Mouse (Mus musculus) left cerebral cortex, adult 18-20 months (tissue): Measurements from ENCODE around the gene Morc3. TPM values are rescaled to one million over a fixed set of nuclear protein-coding genes. Genes with fewer than 3 reads are reported as not detected.
"Not testable (repeated sequence)": the region's sequence is repeated elsewhere in the genome, so short reads cannot be mapped to it uniquely, and the experiment has no call there.

ENCODE experiments used
- DNase-seq, 2 experiments: peaks; one replicate each; pipeline ENCODE4 v3.0.0; 2021 to 2022; ENCODE audit warnings: low spot score in 2 of 2, mixed read lengths in 1 of 2
- total RNA-seq, 2 experiments: library from RNA; stranded (reverse); gene quantifications; 2 replicates each; pipeline ENCODE4 v1.2.3; 2021

Gene Morc3
- total RNA-seq, 2 experiments from 2014 or later: 32.9 to 38.7 TPM

DNA sequence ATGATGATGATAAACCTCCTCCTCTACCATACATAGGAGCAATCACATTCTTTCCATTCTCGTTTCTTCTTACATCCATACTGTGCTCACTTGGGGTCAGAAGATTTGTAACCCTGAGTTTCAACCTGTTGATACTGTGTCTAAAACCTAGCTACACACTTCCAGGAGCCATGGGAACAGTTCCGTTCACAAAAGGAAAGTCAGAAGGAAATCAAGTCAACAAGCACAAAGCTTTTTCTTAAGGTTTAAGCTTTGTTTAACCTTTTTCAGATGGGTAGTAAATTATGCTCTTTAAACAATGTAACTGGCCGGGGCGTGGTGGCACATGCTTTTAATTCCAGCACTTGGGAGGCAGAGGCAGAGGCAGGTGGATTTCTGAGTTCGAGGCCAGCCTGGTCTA lies 14.6 kb upstream of the Morc3 start:
- no peak for DNase-seq

DNA sequence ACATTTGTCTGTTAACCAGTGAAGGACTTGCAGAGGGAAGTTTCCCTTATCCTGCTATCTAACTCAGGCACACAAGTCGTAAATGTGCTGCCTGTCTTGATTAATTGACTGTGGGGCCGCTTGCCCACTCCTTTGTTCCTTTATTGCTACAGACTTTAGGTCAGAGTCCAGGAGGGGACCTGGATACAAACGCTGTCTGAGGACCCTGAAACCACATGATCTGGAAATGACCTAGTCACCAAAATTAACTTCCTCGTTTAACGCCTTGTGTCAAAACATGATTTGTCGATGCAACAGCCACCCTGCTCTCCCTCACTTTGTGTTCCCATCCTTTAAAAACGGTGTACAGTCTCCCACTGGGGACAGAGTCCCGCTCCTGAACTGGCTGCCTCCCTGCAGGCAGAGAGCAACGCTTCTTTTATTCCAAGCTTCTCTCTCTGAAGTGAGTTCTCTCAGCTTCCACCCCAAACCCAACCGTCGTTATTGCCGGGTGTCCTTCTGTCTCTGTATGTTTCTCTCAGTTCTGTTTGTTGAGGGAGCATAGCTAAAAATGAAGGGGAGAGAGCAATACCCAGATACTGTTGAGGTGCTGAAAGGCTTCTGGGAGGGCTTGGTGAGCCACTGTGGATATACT lies 13.1 kb upstream of the Morc3 start:
- DNase-seq: no peak

DNA sequence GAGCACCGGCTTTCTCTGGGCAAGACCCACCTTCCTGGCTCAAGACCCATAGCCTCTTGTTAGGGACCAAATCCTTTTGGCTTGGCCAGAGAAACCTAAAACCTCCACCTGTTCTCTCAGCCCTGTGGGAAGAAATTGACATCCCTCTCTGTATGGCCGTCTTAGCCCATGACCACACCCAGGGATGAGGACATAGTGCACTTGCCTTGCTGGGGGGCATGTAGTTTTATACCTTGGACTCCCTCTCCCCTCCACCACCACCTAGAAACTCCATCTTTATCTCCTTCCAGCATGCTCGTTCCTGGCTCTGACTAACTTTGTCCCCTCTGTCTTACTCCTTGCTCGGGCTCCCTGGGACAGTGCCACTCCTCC lies 12.6 kb upstream of the Morc3 start:
- no peak for DNase-seq

DNA sequence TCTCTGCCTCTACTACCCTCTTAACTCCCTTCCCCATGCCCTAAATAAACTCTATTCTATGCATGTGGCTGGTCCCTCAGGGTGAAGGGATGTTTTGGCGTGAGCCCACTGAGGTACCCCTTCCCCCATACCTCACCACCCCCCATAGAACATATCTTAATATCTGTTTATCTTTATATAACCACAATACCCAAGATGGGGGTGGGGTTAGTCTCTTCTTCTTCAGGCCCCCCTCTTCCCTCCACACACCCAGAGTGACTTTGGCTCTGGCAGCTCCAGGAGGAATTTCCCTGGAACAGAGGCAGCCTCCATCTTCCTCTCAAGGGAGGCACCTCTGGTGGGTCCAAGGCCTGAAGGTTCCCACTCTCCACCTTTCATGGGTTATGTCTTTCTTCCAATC lies 11.9 kb upstream of the Morc3 start:
- no peak for DNase-seq

DNA sequence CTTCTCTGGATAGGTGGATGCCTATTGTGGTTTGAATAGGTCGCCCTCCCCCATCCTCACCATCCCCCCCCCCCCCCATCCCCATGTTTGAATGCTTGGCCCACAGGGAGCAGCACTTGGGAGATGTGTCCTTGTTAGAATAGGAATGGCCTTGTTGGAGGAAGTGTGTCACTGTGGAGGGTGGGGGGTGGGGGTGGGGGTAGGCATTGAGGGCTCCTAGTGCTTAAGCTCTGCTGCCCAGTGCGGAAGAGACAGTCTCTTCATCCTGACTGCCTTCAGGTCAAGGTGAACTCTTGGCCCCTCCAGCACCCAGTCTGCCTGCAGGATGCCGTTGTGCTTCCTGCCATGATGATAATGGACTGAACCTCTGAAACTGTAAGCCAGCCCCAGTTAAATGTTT lies 10.2 kb upstream of the Morc3 start:
- DNase-seq: no peak

DNA sequence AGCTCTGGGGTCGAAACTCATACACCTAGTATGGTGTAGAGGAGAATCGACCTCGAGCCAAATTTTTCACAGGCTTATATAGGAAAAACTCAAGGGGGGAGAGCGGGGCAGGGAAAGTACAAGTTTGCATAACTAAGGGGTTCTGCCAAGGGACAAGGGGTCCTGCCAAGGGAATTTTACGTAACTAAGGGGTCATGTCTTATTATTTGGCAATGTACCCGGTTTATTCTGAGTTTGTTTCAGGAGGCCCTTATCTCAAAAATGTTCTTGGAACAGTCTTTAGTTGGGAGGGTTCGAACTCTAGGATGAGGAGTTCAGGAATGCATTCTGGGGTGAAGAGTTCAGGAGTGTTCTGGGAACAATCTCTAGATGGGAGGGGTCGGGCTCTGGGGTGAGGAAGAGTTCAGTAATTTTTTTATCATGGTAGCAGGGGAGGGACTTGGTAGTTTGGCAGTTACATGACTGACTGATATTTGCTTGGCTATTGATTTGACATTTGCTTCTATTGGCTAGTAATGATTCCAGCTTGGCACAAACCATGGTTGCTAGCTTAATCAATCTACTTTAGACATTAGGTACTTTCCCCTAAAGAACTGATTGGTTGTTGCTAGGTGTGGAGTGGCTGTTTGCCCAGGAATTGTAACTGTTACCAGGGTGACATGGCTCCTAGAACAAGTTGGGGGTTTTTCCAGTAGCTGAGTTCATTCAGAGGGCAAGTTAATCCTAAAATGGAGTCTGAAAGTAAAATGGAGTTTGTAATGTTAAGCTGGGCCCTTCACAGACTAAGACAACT lies 9.3 kb upstream of the Morc3 start:
- not testable (repeated sequence) for DNase-seq

DNA sequence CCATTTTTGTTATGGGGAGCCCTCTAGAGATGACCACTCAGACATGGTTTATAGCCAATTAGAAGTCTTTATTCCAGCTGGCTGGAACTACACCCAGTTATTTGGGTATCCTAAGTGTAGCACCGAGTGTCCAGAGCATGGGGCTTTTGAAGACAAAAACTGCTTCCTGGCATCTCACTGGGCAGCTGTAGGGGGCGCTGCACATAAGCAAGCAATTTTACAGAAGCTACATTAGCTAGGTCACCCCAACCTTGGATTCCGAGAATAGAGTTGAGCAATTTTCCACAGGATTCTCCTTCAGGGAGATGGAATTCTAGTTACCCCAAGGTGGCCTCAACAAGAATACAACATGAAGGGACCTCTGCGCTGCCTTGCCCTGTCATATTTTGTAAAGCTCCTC lies 7.1 kb upstream of the Morc3 start:
- no peak for DNase-seq

DNA sequence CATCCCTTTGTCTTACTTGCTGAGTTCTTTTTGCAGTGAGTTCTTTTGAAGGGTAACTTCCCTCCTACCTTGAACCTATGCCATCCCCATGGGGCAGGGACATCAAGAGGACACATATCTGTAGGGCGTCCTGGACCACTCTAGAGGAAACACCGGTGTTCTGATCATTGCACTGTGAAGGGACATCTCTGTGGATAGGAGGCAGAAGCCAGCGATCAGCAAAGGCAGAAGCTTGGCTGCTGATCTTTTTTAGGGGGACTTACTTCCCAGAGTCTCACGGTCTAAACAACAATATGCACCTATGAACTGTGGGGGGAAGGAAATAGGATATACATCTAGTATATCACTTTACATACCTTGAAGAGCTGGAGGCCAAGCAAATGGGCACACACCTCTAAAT lies 6.5 kb upstream of the Morc3 start:
- DNase-seq: no peak

DNA sequence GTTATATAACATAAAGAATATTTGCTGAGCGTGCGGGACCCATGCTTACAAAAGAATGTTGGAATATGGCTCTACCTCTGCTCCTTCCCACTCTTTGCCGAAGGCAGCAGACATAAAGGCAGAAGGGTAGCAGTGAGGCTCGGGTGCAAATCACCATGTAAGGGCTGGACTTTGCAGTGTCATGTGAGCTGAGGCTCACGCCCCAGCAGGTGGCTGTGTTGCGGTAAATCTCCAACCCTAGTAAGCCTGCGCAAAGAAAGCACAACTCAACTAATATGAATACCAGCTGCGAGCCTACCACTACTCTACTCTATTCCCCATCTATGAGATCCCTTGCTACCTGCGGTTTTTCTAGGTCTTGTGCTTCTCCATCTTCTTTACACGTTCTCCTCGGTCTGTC lies 5.9 kb upstream of the Morc3 start:
- DNase-seq: no peak

DNA sequence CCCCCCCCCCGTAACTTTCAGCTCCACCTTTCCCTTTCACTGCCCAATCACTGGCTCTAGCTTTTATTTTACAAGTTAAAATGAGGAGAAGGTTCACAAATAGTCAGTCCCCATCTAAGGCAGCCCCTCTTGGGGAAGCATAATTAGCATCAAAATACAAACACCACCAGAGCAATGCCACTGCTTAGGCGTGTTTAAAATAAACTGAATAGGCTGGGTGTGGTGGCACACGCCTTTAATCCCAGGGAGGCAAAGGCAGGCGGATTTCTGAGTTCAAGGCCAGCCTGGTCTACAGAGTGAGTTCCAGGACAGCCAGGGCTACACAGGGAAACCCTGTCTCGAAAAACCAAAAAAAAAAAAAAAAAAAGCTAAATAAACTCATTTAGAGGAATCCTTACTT lies 5.4 kb upstream of the Morc3 start:
- DNase-seq: not testable (repeated sequence)

DNA sequence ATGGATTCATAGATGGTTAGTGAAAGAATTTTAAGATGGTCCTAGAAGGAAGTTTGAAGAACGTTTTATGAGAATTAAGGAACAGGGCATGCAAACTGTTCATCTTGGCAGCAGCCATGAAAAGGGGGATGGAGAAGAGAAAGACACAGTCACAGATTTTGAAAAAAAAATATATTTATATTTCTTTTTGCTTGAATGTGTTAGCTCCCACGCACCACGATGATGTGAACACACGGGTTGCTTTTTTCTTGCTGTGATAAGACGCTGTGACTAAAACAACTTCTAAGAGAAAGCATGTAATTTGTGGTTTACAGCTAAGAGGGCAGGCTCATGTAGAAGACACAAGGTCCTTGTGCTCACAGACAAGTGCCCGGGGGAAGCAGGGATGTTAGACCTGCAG lies 5.0 kb upstream of the Morc3 start:
- DNase-seq: peak in 1 of 2 experiments; percentile 37

DNA sequence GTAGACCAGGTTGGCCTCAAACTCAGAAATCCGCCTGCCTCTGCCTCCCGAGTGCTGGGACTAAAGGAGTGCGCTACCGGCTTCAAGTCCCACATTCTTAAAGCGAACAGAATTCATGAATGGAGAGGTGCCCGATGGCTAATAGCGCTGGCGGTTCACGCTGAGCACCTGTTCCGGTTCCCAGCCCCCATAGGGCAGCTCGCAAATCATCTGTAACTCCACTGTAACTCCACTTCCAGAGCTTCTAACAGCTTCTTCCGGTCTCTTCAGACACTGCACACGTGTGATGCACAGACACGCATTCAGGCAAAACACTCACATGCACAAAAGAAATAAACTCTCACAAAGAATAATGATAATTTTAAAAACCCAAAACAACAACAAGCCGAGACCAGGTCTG lies 2.4 kb upstream of the Morc3 start:
- DNase-seq: no peak

DNA sequence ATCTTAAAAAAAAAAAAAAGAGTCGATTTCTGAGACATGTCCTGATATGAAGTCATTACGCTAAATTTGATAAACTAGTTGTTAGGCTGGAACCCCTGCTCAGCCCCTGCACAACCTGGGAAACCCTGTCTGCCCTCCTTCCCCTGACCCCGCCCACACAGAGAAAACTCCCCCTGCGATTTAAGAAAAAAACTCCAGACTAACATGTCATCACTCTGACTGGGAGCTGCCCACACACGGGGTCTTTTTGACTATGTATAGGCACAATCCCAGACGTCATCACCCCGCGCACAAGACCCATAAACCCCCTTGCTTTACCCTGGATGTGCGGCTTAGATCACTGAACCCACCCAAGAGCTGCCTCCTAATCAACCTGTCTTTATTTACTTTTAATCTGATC lies 1.9 kb upstream of the Morc3 start:
- no peak for DNase-seq

DNA sequence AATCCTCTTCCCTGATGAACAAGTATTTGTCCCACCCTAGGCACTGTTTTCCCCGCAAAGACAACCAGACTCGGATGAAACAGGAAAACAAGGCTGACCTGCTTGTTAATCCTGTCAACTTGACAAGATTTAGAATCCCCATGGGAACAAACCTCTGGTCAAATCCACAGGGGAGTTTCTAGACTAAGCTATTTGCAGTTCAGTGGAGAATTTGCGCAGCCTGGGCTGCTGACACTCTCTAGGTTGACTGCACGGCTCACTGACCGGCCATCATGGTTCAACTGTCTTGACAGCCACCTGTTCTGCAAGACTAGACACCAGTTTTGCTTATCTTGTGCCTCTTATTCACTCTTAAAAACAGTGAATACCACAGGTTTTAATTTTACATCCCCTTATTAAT lies 1.0 kb upstream of the Morc3 start:
- no peak for DNase-seq

DNA sequence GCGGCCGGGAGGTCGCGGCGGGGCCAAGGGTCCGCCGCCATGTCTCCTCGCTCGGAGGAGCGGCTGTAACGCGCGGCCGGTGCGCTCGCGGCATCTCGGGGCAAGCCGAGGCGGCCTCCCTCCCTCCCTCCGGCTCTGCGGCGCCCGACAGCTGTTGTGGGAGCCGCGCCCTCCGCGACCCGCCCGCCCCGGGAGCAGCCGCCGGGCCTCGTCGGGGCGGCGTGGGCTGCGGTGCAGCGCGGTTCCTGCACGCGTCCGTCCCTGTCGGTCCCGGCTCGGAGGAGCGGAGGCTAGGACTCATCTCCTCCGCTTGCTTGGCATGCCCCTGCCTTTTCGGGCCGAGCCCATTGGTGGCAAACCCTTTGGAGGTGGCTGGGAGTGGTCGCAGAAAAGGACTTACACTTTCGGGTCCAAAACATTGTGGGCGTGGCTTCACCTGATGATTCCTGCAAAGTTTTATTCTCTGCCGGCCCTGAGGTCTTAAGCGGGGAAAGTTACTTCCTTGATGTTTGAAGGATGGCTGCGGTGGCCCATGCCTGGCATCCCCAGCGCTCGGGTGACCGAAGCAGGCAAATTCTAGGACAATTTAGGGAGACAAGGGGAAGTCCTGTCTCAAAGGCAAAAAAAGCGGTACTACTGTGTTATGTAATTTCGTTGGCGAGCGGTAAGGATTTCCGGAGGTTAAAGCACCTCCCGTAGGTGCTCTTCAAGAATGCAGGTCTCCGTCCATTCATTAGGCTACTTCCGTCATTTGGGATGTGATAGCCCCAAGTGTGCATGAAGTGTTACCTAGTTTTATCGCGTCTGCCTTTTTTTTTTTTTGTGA lies 743 bp downstream of the Morc3 start:
- DNase-seq: peak in 1 of 2 experiments; percentile 17

DNA sequence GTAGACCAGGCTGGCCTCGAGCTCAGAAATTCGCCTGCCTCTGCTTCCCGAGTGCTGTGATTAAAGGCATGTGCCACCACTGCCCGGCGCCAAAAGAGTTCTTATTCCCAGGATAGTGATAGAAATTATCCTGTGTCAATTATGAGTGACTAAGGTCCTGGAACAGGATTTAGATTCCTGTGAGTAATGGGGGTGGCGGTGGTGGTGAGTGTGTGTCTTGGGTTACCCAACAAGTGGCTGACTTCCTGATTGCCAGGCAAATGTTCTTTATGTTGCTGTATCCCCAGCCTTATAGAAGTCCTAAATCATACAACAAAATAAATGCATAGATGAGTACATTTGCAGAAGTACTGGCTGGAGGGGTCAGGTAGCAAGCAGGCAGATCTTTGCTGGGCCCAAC lies 1.6 kb downstream of the Morc3 start:
- DNase-seq: no peak

DNA sequence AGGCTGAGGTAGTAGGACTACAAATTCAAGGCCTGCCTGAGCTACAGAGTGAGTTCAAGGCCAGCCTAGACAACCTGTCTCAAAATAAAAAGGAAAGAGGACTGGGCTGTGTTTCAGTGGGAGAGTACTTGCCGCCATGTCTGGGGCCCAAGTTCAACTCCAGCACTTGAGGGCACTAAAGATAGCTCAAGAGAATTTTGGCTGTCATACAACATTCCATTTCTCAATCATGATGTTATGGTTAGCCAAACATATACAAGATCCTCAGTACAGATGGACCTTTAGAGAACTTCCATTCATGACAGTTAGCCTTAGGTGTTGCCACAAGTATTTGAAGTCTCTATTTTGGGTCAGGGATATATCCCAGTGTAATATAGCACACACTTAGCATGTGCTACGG lies 2.2 kb downstream of the Morc3 start:
- no peak for DNase-seq

DNA sequence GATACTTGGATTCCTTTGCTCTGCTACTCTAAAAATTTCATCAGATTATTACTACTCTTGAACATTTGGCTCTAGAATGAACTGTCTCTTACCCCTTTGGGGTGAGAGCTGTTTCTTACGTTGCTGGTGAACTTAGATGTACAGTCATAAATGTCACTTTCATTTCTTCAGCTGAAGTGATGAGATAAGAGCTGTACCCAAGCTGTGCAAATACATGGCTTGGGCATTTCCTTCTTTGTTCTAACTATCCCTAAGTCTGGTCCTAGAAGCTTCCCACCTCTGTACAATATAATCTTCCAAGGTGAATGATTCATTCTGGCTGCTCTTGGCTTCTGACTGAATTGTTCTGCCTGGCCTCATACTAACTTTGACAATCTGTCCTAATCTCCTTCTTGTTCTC lies 7.1 kb downstream of the Morc3 start:
- no peak for DNase-seq

DNA sequence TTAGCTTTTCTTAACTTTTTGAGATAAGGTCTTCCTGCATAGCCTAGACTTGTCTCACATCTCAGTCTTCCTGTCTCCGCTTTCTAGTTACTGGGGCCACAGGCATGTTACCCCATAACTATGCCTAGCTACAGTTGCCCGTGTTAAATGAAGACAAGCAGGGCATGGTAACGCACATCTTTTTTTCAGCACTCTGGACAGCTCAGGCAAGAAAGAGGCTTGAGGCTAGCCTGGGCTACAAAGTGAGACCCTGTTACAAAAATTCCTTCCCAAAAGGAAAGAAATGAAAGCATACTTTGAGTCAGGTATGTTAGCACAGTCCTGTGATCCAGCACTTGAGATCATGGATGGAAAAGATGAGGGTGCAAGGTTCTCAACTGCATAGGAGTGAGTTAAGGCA lies 18.6 kb downstream of the Morc3 start:
- DNase-seq: no peak

DNA sequence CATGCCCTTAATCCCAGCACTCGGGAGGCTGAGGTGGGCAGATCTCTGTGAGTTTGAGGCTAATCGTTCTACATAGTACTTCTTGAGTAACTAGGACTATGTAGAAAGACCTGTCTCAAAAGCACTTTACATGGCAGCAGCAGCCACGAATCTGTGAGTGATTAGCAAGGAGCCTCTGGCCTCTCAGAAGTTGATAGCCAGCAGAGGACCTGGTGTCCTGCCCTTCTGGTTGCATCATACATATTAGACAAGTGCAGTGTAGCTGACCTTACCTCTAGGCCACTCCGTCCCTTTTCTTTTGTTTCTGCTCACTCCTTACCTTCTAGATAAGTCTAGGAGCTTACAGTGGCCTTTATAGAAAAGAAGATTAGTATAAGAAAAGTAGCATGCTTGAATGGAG lies 28.0 kb downstream of the Morc3 start:
- DNase-seq: no peak

DNA sequence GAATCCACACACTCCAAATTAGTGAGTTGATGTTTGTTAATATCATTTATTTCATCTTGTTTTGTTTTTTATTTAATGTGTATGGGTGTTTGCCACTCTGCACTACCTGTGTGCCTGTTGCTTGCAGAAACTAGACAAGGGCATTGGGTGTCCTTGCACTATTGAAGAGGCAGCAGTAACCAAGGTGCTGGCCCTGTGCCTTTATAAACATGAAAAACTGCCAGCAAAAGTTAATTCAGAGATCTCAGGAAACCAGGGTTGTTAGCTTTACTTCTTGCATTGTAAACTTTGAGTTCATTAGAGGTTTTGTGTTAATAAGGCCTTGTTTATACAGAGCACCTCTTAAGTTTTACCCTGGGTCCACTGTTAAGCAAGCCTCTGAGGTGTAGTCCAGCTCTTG lies 28.8 kb downstream of the Morc3 start:
- DNase-seq: no peak

DNA sequence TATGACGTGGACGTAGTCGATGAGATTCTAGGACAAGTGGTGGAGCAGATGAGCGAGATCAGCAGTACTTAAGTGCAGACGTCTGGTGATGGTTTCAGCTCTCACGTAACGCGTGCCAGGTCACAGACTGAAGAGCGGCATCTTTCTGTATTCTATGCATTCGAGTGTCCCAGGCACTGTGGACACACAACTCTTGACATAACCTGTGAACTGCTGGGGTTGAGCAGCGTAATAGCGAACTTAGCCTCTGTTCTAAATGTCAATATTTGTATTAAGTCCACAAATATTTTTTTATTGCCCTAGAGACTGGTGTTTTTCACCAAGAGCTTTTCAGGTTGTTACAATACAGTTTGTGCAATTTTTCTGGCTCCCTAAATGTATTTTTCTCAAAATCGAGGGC lies 42.9 kb downstream of the Morc3 start:
- DNase-seq: no peak
